Mouse (Mus musculus): ENCODE results near the gene Etv5.
A peak's percentile ranks its signal among the peaks of the same experiment; 100 is the strongest.

The Etv5 gene

DNA sequence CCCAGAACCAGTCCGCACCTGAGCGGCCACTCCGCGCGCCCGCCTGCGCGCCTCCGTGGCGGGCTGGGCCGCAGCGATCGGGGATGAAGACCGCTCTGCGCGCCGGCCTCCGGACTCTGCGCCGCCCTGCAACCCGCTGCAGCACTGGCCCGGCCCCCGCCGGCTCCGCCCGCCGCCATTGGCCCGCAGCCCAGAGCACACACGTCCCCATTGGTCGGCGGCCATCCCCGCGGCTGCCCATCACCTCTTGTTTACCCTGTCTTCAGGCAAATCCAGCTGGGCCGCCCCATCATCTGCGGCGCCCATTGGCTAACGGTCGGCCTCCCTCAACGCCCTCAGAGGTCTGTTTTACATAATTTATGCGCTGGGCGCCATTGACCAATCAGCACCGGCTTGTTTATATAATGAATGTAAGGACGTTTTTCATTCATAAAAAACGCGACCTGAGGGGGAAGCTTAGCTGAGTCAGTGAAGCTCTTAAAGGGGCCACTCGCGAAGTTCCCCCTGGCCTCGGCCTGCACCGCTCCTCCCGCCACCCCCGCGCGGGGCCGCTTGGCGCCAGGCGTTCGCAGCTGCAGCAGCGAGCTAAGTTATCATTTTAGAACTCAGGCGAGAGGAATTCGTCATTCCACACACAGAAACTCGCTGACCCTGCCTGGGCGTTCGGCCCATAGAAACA is at the start of gene Etv5:
Gene Etv5 (minus strand): TSS at position 221 of the 679 bp plus-strand sequence.
- peak; percentile 98 for DNase-seq (ENCODE audit: low read depth, low spot score)

DNA sequence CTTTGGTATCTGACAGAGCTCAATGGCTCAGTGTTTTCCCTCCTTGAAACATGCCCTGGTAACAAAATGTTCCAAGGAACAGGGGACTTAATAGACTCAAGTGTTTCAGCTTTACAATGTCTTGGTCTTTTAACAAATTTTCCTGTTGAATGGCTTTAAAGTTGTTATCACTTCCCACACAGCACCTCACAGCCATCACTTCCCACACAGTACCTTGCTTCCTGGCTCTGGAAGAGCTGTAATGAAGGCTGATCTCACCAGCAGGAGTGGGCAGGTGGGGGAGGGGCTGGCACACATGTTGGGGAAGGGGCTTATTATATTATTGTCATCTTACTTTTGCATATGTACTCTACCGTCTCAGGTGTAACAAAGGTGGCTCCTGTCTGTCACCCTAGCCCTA is 44.4 kb upstream of the Etv5 start:
- no peak for DNase-seq (ENCODE audit: low read depth, low spot score)

GRCm38 (mm10) chr16:22479322-22479721 is 39.8 kb upstream of the Etv5 start:
- no peak for DNase-seq (ENCODE audit: low read depth, low spot score)

GRCm38 (mm10) chr16:22471728-22472127 is 32.2 kb upstream of the Etv5 start:
- no peak for DNase-seq (ENCODE audit: low read depth, low spot score)

DNA sequence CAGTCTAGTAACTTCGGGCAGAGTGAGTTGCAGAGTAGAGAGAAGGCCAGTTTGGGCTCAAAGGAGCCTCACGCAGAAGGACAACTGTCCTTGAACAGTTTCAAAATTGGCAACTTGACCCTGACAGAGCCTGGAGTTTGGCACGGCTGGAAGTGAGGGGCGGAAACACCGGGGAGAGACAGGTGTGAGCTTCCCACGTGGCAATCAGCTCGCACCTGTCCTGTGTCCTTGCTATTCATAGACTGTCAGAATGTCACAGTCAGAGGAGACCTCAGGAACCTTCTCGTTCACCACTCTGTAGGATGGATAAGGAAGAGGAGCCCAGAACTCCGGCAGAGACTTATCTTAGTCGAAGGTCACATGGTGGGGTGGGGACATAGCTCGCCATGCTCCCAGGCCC is 29.9 kb upstream of the Etv5 start:
- DNase-seq (ENCODE audit: low read depth, low spot score) = no peak

- no peak for DNase-seq (ENCODE audit: low read depth, low spot score)
These were observed 27.6 kb upstream of the Etv5 start for GRCm38 (mm10) chr16:22467111-22467510.

DNA sequence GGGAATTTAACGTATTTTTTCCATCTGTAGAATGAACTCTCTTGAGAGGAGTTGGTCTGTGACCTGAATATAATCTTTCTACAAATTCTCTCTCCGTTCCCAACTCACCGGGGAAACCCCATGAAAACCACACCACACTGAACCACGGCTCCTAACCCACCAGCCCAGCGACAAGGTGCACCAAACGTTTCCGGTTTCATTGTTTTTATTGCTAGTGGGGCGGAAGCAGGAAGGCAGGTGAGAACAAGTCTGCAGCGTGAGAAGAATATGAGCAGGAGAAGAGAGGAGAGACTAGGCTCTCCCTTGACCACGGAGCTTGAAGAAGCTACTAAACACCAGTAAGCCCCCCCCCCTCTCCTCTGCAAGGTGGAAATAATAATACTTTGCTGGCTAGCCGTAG is 26.9 kb upstream of the Etv5 start:
- no peak for DNase-seq (ENCODE audit: low read depth, low spot score)

DNA sequence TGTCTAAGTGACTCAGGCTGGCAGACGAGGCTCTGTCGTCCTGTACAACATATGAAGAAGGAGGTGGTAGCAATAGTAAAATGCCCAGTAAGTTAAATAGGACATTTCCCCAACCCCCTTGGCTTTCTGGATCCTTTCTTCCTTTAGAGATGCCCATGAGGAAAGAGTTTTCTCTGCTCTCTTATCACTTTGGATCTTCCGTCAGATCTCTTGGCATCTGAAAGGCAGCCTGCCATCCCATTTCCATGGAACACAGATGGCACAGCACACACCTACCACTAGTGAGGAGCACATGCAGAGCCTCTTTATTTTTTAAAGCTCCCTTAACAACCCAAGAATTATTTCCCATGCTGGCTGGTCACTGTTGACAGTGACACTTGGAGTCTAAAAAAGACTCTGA is 22.7 kb upstream of the Etv5 start:
- no peak for DNase-seq (ENCODE audit: low read depth, low spot score)

- DNase-seq (ENCODE audit: low read depth, low spot score) = no peak
These were observed 22.2 kb upstream of the Etv5 start for GRCm38 (mm10) chr16:22461728-22462127.

- no peak for DNase-seq (ENCODE audit: low read depth, low spot score)
These were observed 21.4 kb upstream of the Etv5 start for GRCm38 (mm10) chr16:22460960-22461359.

DNA sequence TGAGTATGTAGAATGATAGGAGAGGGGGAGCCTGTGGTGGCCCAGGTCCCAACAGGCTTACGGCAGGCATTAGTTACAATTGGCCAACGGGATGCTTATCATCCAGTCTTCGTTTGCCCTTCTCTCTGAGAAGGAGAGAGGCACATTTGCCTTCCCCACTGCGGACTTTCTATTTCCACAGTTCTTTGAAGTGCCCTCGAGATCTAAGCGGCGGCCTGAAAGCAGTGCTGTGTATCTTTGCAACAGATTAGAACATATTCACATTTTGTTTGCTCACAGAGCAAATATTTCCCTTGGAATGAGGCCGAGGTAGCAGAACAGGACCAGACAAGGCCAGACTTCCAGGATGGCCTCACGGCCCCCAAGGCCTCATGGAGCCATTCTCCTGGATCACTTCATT is 12.6 kb upstream of the Etv5 start:
- DNase-seq (ENCODE audit: low read depth, low spot score) = no peak

DNA sequence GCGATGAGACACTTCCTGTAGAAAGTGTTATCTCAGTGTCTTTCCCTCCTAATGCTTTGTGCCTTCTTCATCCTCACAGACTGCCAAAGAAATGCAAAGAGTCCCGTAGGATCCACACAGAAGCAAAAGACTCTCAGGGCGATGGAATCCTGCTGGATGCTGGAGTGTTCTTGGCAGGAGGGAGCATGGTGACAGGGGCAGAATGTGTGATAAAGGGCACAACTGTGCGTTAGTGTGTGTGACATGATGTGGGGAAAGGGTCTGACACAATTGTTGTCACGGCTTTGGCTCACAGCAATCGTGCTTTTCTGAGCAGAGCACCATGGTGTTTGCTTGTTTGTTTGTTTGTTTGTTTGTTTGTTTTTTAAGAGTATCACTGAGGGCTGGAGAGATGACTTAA is 8.6 kb upstream of the Etv5 start:
- DNase-seq (ENCODE audit: low read depth, low spot score) = no peak

GRCm38 (mm10) chr16:22444786-22445185 is 5.3 kb upstream of the Etv5 start:
- no peak for DNase-seq (ENCODE audit: low read depth, low spot score)

- DNase-seq (ENCODE audit: low read depth, low spot score) = no peak
These were observed 2.7 kb upstream of the Etv5 start for GRCm38 (mm10) chr16:22442202-22442601.

GRCm38 (mm10) chr16:22441317-22441716 is 1.8 kb upstream of the Etv5 start:
- DNase-seq (ENCODE audit: low read depth, low spot score) = no peak

GRCm38 (mm10) chr16:22440269-22440668 is 750 bp upstream of the Etv5 start:
- DNase-seq (ENCODE audit: low read depth, low spot score) = peak; percentile 52

- peak; percentile 75 for DNase-seq (ENCODE audit: low read depth, low spot score)
These were observed 812 bp downstream of the Etv5 start for GRCm38 (mm10) chr16:22438441-22439373.

DNA sequence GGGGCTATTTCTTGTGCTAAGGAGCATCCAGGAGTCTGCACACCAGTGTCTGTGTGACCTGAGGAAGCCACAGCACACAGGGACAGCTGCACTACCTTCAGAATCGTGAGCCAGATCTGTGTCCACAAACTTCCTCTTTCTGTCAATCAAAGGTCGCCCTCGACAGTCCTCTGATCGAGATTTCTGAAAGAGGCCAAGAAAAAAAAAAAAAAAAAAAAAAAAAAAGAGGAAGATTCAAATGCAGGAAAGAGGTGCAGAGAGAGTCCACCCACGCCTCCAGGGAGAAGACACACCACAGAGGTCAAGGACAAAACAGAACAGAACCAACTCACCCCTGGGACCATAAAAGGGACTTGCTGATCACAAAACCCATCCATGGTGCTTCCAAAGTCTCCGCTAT is 3.4 kb downstream of the Etv5 start:
- DNase-seq (ENCODE audit: low read depth, low spot score) = no peak

- no peak for DNase-seq (ENCODE audit: low read depth, low spot score)
These were observed 5.0 kb downstream of the Etv5 start for GRCm38 (mm10) chr16:22434530-22434929.

- no peak for DNase-seq (ENCODE audit: low read depth, low spot score)
These were observed 5.6 kb downstream of the Etv5 start for GRCm38 (mm10) chr16:22433944-22434343.

DNA sequence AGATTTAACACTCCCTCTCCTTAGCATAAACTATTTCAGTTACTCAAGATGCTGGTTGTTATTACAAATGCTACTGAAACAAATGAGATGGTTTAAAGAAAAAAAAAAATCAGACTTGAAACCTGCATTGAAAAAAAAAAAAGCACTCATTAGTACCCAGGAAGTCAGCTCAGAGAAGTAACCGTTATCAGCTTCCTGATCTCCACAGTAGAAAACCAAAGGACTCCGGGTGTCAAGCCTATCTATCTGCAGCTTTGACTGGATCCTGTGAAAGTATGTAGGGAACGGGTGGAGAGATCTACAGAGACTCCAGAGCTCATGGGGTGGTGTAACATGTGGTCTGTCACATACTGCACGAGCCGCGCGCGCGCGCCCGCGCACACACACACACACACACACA is 7.7 kb downstream of the Etv5 start:
- no peak for DNase-seq (ENCODE audit: low read depth, low spot score)

DNA sequence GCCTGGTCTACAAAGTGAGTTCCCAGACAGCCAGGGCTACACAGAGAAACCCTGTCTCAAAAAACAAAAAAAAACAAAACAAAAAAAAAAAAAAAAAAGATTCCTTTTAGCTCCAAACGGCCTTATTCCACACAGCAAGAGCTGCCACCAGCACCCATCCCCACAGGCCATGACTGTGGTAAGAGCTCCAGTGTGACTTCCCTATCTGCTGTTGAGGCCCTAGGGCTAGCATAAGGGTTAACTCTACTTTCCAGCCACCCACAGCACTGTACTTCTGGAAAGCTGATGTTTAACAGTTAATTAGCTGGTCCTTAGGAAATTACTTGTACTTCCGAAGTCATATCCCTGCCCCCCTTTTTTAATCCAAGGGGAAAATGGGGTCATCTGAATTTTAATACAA is 8.2 kb downstream of the Etv5 start:
- no peak for DNase-seq (ENCODE audit: low read depth, low spot score)

Data from brain, embryonic 18.5 days (tissue).